Mouse (Mus musculus): ENCODE data around the gene Polg.

Gene Polg

DNA sequence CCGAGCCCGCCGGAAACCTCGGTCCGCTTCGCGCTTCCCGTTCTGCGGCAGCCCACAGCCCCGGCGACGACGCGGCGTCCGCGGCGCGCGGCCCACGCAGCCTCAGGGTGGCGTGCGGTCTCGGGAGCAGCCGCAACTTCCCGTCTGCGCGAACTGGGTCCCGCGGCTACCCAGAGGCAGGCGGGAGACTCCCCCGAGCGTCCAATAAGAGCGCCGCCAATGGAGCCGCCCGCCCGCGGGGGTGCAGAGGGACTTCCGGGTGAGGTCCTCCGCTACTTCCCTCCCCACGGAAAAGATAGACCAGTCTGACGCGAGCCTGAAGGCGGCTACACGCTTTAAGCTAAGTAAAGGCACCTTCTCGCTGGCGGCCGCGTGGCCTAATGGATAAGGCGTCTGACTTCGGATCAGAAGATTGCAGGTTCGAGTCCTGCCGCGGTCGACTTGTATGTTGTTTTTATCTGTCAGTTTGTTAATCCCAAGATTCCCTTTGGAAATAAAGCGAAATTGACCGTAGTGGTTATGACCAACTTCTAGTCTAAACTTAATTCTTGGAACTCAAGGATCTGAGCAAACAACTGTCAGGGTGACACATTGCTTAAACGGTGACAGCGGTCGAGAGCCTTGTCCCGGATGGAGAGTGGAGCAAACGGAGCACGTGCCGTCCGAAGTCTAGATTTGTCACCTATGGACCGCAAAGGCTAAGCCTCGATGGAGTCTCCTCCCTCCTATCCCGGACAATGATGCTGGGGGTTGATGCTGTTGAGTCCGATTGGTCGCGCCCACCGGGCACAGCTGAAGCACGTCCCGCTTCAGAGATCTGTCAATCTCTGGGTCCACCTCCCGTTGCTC lies at the start of gene Polg:
Gene Polg, minus strand, starts transcription at position 310 of the 849 bp plus-strand sequence.
- DNase-seq (ENCODE audit: low spot score), result peak; percentile 99

DNA sequence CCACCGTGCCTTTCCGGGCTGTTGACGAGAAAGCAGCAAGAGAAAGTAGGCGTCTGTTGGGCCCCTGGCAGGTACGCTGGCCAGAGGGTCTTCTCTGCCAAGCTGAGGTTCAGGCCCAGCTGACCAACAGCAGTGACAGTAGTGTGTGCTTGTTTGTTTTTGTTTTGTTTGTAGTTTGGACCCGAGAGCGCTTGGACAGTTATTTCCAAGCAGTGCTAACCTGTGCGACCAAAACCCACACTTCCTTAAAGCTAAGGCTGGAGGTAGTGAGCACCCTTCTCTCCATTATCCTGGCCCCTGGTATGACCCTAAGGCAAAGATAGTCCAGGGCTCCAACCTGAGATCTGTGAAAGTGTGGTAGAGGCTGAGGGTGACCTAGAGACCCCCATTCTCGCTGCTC lies 49.7 kb upstream of the Polg start:
- DNase-seq (ENCODE audit: low spot score), result no peak

DNA sequence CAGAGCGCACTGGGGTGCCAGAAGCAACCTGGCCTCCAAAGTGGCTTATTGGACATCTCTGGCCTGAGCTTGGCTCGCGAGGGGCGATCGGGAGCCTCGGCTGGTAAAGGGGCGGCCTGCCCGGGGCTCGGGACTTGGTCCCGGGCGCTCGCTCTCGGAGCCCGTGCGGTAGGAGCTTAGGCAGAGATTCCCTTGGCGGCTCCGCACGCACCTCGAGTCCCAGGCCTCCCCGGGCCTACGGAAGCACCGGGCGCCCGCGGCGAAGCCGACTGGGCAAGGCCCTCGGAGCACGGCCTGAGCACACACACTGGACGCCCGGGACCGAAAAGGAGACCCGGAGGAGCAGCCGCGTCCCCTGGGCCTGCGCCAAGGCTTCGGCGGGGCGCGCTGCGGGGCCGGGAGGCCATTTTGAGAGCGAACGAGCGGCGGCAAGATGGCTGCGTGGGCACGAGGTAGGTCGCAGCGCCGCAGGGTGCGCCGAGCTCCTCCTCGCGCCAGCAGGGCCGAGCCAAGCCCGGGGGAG lies 49.1 kb upstream of the Polg start:
- DNase-seq (ENCODE audit: low spot score), result no peak

DNA sequence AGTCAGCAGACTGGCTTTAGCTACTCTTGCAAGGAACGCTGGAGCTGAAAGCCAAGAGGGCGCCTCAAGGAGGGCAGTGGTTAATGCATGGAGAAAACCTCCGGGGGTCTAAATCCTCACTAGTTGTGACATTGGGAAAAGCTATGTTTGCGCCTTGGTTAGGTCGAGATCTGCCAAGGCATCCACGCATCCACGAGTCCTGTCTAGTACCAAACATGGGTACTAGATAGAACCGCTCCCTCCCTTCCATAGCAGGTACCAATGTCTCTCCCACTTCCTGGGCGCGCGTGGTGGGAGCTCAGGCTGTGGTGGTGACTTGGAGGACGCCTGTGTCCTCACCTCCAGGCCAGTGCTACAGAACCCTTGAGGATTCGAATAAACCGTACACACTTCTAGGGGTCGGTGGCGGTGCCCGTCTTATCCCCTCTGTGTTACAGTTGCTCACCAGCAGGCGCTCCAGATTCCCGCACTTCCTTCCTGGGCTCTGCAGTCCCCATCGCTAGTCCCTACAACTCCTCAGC lies 48.3 kb upstream of the Polg start:
- DNase-seq (ENCODE audit: low spot score), result no peak

DNA sequence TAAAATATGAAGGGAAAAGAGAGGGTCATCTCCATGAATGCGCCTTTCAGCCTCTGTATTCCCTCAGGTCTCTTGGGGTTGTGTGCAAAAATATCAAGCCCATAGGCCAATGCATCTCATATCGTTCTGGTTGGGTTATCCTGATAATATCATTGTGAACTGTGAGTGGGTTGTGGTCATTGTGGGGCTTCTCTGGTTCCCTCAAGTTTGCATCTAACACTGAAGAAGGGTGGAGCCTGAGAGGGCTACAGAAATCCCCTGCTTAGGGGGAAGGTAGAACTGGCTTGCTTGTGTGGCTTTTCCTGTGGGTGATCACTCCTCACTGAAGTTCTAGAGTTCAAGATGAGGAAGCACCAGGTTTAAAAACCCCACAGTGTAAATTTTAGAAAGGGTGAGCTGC lies 47.3 kb upstream of the Polg start:
- DNase-seq (ENCODE audit: low spot score), result no peak

DNA sequence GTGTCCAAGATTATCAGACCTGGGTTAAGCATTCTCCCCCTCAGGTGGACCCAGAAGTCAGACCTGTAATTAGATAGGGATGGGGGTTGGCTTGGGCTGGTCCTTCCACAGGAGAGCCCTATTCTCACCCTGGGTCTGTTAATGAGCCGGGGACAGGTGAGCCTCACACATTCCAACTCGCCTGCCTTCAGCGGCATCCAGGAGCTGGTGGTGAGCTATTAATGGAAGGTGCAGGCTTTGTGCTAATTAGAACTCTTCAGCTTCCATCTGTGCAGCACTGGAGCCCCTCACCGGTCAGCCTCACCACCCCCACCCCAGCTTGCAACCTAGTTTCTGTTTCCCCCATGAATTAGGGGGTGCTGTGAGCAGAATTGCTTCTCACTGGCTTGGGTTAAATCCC lies 46.3 kb upstream of the Polg start:
- DNase-seq (ENCODE audit: low spot score), result no peak

DNA sequence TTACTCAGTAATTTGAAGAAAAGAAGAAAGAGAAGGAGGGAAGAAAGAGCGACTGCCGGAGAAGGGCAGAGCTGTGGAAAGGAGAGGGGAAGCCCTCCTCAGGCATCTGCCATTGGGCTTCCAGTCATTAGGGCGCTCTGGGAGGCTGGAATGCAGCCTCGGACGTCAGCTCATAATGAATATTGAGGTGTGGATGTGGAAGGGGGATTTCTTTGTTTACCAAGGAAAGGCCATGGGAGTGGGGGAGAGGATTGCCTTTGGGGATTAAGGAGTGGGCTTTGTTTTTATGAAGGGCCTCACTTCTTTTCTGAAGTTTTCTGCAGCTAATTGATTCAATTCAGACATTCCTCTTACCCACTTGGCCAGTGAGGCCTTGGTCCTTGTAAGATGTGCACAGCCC lies 45.5 kb upstream of the Polg start:
- DNase-seq (ENCODE audit: low spot score), result no peak

DNA sequence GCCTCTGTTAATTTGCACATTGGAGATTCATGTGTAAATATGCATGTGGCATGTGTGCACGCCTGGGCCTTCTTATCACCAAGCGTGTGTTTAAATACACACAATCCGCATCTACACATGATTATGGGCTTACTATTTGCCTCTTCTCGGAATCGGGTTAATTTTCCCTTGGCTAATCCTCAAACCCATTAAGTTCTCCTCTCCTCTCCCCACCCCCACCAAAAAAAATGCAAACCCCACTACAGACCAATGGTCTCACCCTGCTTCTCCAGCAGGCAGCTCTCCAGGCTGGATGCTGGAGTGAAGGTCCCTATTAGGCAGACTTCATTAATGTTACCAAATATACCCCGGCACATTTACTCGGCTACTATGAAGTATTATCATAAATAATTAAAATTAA lies 45.0 kb upstream of the Polg start:
- DNase-seq (ENCODE audit: low spot score), result no peak

DNA sequence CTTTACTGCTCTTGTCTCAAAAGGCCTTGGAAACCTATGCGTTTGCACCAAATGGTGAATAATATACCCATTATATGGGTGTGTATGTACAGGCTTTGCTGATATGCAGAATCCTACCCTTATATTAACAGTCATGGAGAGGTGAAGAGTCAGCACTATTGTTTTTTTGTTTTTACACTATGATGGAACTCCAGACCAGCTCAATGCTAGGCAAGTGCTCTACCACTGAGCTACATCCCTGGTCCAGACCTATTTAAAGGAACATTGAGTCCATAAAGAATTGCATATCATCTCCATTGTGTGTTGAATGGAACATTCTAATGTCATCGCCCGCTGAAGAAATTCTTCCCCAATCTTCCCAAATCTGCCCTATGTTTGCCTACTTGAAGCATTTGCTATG lies 44.5 kb upstream of the Polg start:
- no peak for DNase-seq (ENCODE audit: low spot score)

DNA sequence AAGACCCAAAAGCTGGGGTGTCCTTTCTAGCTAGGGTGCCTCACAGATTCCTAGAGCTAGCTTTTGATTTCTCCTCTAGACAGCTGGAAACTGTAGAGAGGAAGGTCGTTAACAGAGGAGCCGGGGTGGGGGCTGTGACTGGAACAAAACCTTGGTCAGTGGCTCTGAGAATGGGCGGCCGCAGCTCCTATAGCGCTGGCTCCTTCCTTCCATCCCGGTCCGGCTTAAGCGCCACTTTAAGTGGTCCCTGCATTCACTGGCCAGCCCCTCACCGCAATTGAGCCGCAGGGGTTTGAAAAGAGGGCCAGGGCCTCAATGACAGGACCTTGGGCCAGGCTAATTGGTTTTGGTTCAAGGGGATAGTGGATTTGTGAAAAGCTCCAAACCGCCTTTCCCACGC lies 43.5 kb upstream of the Polg start:
- DNase-seq (ENCODE audit: low spot score), result no peak

DNA sequence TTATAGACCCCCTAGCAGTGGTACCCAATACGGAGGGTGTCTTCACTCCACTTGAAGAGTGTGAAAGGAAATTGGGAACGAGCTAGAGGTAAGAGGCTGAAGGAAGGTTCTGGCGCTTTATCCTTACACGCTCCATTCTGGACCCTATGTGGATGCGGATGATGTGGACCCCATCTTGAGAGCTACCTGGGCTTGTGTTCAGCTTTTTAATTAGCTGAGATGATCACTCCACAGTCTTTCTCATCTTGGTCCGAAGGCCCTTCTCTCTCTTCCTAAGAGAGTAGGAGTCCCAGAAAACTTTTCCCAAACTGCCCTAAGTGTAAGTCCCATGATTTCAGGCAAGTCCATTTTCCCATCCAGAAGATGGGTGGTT lies 43.1 kb upstream of the Polg start:
- no peak for DNase-seq (ENCODE audit: low spot score)

DNA sequence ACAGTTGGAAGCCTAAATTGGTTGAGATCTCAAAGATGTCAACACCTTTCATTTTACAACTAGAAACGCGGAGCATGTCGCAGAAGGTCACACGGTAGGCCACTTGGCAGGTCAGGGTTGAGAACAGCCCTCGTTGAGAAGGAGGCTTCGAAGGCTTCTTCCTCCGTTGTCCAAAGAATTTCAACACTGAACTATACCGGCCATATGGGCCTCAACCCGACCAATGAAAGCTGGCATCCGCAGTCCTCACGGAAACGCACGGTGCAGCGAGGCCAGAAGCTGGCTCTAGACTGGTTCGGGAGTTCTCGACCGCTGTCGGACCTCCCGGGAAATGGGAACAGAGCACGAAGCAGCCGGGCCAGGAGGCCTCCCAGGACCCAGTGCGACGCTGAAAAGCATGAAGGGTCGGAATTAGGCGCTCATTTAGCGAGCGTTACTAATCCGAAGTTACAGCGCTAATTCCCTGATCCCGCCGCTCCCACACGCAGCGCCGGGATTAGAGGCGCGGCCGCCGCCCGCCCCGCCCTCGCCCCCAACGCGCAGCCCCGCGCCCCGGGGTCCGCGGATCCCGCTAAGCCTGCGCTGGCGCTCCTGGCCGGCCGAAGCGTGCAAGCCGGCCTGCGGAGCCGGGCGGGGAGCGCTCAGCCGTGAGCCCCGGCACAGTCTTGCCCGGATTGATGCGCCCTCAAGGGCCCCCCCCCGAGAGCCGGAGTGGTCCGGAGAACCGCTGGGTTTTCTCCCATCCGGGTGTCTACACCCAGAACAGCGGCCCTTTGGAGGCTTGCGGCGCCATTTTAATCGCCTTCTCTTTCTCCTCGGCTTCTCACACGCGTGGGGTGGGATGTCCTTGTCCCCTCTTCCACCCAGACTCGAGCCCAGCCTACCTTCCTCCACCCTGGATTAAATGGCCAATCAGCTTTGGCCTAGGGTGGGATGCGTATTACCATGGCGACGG lies 42.4 kb upstream of the Polg start:
- no peak for DNase-seq (ENCODE audit: low spot score)

DNA sequence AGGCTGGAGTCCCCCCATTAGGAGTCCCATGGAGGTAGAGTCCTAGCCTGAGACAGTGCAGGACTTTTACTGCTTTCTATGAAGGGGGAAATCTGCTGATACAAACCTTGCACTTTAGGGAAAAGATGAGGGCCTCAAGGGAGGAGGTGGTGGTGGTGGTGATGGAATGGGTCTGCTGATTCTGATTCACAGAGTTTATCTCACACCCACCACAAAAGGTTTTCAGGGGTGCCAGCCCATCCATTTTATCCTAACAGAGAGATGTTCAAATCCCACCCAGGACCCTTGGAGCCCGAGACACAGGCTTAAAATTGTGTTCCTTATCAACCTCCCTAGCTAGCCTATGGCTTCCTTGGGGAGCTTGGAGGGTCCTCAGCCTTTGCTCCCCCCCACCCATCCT lies 41.6 kb upstream of the Polg start:
- no peak for DNase-seq (ENCODE audit: low spot score)

DNA sequence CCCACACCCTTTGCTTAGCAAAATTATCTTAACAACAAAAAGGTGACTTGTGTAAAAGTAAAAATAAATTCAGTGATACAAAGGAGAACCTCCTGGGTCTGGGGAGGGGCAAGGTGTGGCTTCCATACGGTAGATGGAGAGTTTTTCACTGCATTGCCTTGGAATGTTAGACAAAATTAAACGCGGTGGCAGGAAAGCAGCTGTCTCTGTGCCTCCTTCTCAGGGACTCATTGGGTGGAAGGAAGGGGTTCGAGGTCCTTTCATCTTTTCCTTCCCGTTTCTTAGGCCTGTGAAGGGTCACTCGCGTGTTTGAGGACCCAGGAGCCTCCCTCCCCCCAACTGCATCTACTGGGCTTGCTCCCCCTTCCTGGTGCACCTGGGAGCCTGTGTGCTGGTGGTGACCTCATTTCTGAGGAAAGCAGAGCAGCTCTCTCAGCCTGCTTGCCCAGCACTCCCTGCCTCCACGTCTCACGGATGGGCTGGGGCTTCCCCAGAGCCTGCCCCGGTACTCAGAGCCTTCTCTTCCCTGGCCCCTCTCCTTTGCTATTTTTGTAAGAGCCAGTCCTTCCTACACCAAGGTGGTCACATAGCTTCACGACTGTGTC lies 41.0 kb upstream of the Polg start:
- DNase-seq (ENCODE audit: low spot score), result no peak

DNA sequence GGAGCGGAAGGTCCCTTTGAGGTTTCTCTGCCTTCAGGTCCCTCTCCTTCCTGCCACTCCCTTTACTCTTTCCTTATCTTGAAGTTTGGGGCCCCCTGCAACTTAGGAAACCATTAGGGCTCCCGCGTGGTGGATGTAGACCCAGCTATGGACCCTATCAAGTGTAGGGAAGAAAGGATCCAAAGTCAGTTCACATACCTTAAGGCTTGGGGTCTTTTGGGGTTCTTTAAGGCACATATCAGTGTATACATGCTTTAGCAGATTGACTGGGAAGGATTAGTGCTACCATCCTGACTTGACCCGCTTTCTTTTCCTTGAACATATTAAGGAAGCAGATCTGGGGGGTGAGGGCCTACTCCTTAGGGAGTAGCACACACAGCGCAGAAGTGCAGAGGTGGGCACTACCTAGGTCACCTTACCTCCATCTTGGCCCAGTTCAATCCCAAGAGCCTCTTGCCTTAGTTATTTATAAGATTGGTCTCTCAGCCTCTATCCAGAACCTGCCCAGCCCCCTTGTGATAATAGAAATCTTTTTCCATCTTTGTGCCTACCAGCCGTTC lies 40.4 kb upstream of the Polg start:
- no peak for DNase-seq (ENCODE audit: low spot score)

DNA sequence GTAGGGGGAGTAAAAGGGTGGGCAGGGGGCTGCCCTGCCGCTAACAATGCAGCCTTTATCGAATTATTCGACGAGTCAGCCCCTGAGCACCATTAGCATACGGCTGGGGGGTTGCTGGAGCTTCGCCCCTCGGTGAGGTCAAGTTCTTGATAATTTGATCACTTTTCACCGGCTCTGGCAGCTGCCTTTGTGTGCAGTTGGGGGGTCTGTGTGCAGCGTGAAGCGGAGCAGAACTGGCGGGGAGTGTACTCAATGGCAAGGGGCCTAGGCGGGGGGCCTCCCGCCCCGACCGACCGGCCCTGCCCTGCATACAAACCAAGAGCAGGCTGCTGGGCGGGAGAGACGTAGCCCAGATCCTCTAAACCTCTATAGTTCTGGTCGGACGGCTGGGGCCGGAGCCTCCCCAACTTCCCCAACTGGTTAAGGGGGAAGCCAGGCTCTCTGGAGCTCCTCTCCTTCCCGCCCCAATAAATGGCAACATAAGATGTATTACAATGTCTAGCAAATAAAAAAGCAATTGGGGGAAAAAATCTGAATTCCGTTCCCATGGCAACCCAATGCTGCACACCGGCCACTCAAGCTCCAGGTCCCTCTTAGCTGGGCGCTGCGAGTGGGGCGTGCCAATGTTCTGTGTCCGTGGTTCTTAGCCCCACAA lies 39.8 kb upstream of the Polg start:
- no peak for DNase-seq (ENCODE audit: low spot score)

DNA sequence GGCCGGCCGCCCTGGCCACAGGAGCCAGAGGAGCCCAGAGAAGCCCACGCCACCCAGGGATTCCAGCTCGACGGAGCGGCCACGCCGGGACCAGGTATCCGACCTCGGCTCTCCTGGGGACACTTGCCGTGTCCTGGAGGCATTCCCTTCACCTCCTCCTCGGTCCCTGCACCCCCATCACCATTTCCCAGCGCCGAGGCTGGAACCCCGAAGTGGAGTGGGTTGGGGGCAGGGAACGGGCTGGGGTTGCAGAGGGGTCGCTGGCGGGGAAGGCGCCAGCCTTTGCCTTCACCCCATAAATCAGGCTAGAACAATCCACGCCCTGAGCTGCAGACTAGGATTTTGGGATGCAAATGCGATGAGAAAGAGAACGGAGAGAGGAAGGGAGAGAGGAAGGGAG lies 39.2 kb upstream of the Polg start:
- DNase-seq (ENCODE audit: low spot score), result no peak

DNA sequence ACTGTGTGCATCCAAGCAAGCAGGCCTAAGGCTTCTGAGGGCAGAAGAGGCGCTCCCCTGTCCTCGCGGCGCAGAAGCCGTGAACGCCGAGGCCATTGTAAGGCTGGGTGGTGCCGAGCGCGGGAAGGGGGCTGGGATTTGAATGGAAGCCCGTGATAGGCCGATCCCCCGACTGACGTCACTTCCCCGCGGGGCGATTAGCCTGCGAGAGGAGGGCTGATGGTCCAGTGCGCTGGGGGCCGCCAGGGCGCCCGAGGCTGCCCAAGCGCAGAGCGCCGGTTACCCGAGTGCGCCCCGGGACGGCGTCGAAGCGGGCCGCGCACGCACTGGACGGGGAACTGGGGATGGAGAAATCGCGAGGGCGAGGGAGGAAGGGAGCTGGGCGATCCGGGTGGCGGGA lies 38.6 kb upstream of the Polg start:
- DNase-seq (ENCODE audit: low spot score), result no peak

DNA sequence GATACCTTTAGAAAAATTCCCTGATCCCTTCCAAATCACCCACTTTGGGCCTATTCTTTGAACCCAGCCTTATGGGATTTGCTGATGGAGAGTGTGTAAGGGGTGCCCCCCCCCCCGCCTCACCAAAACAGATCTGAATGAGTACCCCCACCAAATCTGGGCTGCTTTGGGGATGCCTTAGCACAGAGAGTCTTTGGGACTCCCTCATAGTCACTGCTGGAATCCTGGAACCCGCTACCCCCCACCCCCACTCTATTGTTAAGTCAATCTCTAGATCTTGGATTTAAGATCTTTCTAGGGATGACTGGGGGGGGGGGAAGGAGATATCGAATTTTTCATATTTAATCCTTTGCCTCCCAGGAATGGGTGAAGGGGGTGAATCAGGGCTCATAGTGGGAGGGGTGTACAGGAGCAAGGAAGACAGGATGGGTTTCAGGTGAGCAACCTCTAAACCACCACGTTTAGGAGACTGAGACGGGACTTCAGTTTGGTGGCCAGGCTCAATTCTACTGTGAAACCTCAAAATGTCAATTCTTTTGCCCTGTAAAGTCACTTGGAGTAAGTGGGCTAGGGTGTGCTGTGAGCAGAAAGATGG lies 37.6 kb upstream of the Polg start:
- DNase-seq (ENCODE audit: low spot score), result no peak

DNA sequence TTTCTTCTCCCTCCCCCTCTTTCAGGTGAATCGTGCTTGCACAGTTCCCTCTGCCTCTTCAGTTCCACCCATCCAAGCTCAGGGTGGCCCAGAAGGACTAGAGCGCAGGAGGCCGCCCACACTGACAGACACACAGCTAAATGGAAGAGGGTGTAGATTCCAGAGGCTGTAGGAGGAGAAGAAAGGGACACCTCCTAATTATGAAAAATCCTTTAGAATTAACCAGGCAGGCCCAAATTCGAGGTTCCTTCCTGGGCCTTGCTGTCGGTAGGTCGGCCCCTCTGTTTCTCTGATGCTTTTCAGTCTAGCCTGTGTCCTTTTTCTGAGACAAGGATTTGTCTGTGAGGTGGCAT lies 36.9 kb upstream of the Polg start:
- DNase-seq (ENCODE audit: low spot score), result no peak

Data from lung, postnatal 25 days (tissue).